Mouse (Mus musculus) left cerebral cortex, postnatal 14 days (tissue): ENCODE measurements around the gene Nt5c3b. TPM values are rescaled to one million over a fixed set of nuclear protein-coding genes. Genes with fewer than 3 reads are reported as not detected.

ENCODE experiments used
- DNase-seq, 2 experiments: peaks; one replicate each; pipeline ENCODE4 v3.0.0; 2021 to 2022; ENCODE audit warnings: low spot score in 2 of 2, mixed read lengths in 1 of 2
- intact Hi-C: fragments of 180-260 bp; cut with DNase I; formaldehyde crosslinking; loops from one replicate; pipeline ENCODE4 v1.15.1; 2025
- total RNA-seq, 2 experiments: library from RNA; stranded (reverse); gene quantifications; 2 replicates each; pipeline ENCODE4 v1.2.3; 2021

Gene Nt5c3b
- total RNA-seq, 2 experiments from 2014 or later = 62.9 to 63.1 TPM

DNA sequence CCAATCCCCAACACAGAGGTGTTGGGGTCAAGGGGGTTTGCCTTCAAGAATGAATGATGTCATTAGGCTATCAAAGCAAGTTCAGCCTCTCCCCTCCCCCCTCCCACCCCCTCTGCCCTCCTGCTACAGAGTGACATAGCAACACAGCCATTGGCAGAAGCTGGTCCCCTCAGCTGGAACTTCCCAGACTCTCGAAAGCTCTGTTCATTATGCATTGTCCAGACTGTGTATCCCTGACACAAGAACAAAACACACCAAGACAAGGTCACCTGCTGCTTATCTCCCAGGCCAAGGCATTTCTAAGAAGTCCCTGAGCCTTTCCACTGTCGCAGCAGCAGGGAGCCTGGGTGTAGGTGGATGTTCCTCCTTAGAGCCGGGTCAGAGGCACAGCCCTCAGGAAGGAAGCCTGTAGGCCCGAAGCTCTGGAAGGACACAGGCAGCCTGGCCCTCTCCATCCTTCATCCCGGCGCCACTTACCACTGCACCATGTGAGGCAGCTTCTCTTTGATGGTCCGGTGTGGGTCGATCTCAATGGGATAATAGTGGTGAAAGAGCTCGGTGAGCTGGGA lies 5.8 kb downstream of the Nt5c3b start:
- intact Hi-C loops = no loop called here
- no peak for DNase-seq

DNA sequence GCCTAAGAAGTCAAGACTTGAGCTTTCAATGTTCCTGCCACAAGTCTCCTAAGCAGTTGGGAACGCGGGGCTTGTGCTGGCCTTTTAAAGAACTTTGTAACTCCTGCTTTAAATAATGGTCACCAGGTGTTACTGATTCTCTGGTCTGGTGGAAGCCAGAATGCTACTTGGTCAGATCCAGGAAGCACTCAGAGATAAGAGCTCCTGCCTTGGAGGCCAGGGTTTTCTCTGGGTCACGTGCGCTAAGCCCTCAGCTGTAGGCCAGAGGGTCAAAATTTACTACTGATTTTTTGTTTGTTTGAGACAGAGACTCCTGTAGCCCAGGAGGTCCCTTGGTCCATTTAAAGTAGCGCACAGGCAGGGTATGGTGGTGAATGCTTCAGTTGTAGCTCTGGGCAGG lies 9.6 kb downstream of the Nt5c3b start:
- intact Hi-C loops = no loop called here
- no peak for DNase-seq

DNA sequence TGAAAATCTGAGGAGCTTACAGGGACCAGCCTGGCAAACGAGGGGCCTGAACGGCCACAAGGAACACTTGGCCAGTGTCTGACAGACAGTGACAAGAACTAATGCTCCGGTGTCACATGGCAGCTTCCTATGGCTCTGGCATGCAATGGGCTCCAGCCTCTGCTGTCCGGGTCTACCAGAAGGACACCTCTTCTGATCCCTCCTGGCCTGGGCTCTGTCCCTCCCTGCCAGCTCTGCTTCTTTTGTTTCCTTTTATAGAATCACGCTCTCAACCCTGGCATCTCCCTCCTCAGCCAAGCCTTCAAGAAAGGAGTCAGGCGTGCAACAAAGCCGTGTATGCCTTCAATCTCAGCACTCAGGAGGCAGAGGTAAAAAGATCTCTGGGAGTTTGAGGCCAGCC lies 11.6 kb downstream of the Nt5c3b start:
- no peak for DNase-seq
- intact Hi-C loops = no loop called here

DNA sequence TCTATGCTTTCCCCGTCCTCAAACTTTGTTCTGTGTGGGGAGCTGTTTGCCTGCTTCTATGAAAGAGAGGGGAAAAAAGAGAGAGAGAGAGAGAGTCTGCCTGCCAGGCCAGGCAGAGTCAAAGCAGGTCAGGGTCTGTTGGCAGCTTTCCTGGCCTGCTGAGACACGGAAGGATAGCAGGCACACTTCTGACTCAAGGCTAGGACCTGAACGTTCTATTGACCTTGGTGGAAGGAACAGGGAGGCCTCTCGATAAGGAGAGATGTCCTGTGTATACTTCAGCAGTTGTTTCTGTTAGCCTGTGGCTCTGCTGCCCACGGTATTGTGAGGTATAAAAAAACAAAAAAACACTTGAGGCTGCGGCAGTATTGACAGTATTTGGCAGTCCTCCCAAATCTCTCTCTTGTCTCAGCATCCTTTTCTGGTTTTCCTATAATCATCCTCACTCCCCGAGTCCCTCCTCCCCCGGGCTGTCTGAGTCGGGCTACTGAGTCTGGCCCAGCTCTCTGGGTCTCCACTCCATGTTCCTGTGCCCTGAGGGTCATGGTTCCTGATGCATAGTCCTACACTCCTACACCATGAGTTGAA lies 12.9 kb downstream of the Nt5c3b start:
- no peak for DNase-seq
- intact Hi-C loops = loop anchor here (5.0 kb wide), 1 partner anchor 44 kb away; the partner anchor contains the start of gene Klhl11

DNA sequence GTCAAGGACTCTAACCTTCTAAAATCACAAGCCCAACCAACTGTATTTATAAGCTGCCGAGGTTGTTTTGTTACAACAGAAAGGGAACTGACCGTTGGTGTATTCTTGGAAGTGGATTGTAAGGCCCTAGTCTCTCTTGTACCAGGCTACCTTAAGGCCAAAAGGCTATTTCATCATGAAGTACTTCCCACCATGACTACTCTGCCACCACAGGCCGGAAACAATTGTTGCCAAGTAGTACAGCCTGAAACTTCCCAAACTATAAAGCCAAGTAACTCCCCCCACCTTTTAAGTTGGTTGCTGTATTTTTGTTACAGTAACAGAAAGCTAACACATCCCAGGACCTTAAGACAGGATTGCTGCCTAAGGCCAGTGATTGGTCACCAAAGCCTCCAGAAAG lies 14.8 kb downstream of the Nt5c3b start:
- intact Hi-C loops = loop anchor here (5.0 kb wide), 1 partner anchor 45 kb away; the partner anchor contains the start of gene Klhl11
- no peak for DNase-seq

DNA sequence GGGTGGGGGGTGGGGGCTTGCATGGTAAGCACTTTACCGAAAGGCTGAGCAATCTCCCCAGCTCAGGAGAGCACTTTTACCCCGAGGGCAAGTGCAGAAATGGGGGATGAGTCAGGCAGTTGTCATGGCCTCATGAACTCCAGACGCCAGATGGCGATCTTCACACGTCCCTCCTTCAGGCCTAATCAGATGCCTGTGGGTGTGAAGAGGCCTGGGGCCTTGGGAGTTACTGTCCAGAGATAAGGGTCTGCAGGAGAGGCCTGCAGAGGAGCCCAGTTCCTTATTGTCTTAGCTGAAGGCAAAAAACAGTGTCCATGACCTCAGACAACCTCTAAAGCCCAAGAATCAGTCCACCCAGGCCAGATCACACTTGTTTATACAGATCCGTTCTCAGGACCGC lies 15.8 kb downstream of the Nt5c3b start:
- peak; percentile 70 to 75 for DNase-seq
- intact Hi-C loops = loop anchor here (5.0 kb wide), 1 partner anchor 46 kb away; the partner anchor contains the start of gene Klhl11

DNA sequence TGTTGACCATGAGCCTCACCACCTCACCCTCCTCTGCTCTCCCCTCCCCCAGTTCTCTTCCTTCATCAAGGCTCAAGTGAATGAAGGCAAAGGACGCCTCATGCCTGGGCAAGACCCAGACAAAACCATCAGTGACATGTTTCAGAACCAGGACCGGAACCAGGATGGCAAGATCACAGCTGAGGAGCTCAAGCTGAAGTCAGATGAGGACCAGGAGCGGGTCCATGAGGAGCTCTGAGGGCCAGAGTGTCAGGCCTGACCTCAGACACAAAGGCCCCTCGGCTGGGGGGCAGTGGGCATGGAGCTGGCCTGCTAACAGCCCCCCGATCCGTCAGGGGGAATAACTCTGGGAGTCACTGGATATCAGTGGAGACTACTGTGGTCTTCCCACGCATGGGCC lies 17.8 kb downstream of the Nt5c3b start:
- intact Hi-C loops = no loop called here

DNA sequence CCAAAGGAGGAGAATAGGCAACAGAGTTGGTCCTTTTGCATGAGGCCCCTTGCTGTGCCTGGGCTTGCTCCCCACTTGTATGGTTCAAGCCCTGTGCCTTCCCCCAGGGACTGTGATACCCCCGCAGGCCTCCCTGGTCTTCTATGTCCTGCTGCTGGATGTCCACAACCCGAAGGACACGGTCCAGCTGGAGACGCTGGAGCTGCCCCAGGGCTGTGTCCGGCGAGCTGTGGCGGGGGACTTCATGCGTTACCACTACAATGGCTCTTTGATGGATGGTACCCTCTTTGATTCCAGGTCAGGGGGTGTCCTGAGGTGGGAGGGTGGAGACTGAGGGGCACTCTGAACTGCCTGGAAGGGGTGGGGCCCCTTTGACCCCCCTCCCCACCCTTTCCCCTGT lies 20.1 kb downstream of the Nt5c3b start:
- intact Hi-C loops = no loop called here
- no peak for DNase-seq

More for the DNA sequence above, 17.8 kb downstream of the Nt5c3b start:
- DNase-seq = no peak

DNA sequence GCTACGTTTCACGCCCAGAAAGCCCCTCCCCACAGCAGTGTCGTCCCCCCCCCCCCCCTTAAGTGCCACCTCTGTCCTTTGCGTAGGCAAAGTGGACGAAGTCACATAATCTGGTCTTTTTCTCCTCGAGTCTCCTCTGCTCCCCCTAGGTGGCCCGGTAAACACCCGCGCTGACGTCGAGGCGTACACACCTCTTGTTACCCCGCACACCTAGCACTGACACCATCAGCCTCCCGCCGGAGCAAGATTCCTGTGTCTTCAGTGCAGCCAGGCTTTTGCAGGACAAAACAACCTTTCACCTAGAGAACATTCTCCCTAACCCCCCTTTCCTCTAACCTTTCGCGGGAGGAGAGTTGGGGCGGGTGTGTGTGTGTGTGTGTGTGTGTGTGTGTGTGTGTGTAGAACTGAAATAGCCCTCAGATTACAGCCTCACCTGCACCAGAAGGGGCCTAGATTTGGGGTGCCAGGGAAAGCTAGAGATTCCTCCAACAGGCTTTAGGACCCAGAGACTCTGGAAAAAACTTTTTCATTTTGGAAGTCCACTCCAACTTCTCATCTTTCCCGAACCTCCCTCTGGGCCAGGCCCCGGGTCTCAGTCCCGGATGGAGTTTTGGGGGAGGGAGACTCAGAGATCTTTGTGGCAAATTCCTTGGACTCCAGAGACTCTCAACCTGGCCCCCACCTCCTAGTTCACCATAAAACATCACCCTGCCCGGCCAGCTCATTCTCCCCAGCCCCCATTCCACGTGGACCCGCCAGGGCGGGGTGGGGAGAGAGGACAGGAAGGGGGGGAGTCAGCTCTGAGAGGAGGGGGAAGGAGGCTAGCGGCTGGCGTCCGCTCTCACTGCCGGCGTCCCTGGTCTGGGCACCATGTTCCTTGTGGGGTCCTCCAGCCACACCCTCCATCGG lies 26.4 kb downstream of the Nt5c3b start, which contains the start of gene Fkbp10:
TSS of gene Fkbp10 (plus strand) at position 784 of the 909 bp plus-strand sequence.
- intact Hi-C loops = no loop called here
- DNase-seq = no peak

DNA sequence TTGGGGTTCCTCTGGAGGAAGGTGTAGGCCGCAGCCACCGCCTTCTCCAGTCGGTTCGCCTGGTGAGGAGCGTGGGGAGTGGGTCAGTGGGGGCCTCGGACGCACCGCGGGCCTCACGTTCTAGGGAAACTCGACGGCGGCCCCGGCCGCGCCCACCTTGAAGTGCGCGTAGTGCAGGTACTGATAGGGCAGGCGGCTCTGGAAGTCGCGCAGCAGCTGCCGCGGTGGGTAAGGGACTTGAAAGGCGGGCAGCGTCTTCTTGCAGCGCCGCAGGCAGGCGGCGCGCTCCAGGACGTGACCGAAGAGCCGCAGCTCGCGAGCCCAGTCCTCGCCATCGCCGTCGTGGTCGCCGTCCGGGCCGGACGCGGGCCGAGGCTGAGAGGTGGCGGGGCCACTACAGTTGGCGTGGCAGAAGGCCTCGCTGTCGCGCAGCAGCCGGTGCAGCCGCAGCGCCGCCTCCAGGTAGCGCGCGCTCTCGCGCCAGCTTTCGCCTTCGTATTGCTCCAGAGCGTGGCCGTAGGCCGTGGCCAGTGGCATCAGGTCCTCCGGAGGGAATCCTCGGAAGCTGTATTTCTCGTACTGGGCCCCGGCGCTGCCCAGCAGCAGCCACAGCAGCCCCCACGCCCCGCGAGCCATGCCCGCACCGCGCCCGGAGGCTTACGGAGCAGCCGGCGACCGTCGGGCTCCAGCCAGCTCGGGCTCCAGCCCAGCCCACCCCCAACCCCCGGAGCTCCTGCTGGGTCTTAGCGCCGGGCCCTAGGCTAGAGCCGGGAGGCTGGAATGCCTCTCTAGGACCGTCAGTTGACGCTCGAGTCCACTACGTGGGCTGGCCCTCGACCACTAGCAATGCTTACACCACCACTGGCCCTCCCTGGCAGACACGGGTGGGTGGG lies 27.3 kb downstream of the Nt5c3b start, which contains the start of gene P3h4:
TSS of gene P3h4 (minus strand) at position 816 of the 893 bp plus-strand sequence.
- intact Hi-C loops = no loop called here

DNA sequence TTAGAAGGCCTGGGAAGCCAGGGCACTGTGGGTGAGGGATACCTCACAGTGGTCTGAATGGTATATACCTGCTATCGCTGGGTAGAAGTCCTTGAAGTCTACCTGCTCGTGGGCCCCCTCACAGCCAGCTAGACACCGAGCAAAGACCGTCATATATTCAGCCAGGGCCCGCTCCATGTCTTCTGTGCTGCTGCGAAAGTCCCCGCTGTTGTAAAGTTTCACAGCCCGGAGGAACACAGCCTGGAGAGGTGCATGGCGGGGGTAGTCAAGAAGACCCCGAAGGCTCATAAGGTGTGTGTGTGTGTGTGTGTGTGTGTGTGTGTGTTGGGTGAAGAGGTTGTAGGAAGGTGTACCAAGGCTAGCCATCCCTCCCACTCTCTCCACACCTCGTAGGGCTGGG lies 28.1 kb downstream of the Nt5c3b start:
- intact Hi-C loops = no loop called here

More for the DNA sequence above, 27.3 kb downstream of the Nt5c3b start, which contains the start of gene P3h4:
- DNase-seq = peak; percentile 66 to 76

DNA sequence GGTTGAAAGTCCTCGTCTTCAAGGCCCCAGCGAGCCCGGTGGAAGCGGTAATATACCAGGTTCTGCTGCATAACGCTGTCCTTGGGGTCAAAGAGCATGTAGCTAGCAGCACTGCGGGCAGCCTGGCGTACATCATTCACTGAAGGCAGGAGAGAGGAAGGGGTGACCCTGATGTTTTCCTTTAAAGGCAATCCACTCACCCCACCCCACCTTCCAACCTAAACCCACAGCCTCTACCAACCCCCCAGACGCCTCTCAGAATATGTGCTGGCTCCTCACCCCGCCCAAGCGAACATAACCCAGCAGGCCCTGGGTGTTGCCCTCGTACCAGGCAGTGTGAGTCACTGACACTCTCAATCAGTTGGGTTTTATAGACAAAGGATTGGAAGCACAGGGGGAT lies 29.9 kb downstream of the Nt5c3b start:
- intact Hi-C loops = no loop called here
- DNase-seq = no peak

More for the DNA sequence above, 28.1 kb downstream of the Nt5c3b start:
- no peak for DNase-seq

DNA sequence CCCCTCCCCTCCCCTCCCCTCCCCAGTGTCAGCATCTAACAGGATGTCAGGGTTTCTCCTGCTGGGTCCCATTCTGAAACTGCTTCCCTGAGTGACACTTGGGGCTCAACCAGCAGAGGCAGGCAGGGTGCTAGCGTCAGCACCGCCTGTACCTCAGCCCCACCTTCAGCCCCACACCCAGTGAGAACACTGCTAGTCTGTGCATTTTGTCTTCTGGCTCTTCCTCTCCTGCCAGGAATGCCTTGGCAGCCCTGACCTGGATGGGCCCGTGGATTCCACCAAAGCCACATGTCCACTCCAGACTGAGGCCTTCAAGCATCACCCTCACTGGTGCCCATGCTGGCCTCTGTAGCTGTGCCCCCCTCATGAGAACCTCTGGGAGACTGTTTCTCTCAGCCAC lies 31.9 kb downstream of the Nt5c3b start:
- intact Hi-C loops = loop anchor here (2.0 kb wide), 1 partner anchor 47 kb away; no protein-coding TSS in a partner anchor
- DNase-seq = no peak

DNA sequence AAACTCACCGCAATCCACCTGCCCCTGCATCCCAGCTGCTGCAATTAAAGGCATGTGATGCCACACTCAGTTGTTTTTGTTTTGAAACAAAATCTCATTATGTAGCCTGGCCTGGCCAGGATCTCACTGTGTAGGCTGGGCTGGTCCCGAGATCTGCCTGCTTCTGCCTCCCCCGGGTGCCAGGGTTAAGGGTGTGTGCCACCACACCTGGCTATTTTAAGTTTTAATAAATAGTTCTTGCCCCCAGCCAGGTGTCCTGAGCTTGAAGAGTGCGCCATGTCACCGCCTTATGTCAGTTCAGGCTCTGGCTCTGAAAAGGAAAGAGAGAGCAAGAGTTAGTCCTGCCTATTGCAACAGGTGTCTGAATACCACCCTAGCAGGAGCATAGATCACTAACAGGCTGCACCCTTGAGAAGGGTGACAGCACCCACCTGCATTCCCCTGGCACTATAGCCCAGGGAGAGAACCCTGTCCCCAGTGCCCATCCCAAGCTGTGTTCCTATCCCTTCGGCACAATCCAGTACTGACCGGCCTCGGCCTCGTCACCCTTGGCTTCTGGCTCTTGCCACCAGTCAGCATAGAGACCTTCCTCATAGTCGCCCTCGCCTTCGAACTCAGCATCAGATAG lies 32.7 kb downstream of the Nt5c3b start:
- intact Hi-C loops = loop anchor here (2.0 kb wide), 1 partner anchor 46 kb away; no protein-coding TSS in a partner anchor
- DNase-seq = no peak

DNA sequence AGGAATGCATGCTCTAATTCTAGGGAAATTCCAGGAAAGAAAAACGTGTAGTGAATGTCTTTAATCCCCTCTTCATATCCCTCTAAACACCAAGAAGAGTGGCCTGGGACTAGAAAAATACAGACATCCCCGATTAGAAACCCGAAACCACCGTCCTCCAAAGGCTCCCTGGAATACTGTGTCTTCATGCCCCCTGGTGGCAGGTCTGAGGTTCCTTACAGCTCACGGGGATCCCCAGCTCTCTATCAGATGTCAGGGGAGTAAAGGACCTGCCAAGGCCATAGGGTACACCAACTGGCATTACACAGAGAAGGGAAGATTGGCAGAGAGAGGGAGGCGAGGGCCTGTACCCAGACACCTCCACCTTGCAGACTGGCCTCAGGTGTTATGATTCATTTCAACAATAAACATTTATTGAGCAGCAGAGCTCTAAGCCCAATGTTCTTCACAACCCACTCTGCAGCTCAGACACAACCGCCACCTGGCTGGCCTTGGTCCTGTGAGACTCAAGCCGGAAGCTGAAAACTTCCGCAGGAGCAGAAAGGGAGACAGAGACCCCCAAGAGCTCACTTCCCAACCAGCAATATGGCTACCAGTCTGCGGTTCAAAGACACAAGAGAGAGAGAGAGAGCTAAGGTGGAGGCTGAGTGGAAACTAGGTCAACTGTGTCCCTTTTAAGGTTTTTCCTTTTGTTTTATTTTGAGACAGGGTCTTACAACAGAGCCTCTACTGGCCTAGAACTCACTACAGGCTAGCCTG lies 33.4 kb downstream of the Nt5c3b start:
- intact Hi-C loops = loop anchor here (2.0 kb wide), 1 partner anchor 45 kb away; no protein-coding TSS in a partner anchor
- peak; percentile 64 to 70 for DNase-seq

DNA sequence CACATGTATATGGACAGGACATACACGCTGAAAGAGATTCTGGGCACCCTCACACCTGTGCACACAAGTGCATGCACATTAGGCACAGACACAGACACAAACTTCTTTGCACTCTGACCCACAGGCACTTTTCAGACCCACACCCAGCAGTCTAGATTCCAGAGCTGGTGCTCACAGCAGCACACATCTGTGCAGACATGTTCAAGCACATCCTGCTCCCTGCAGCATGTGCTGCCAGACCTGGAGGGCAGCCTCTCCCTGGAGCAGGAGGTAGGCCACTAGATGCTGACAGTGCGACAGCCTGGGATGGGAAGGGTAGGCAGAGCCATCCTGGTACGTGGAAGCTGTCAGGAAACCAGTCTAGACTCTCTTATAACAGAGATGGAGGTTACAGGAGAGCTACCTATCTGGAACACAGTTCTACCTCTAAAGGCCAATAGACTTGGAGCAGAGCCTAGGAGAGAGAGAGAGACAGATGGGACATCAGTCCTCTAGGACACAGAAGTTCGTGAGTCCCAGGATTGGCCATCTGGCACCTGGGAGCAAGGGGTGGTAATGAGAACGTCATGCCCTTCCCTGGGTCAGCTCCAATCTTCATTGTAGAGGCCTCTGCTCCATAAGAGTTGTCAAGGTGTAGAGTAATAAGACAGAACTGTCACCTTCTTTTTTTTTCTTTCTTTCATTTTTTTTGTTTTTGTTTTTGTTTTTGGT lies 34.5 kb downstream of the Nt5c3b start:
- intact Hi-C loops = no loop called here
- DNase-seq = no peak

DNA sequence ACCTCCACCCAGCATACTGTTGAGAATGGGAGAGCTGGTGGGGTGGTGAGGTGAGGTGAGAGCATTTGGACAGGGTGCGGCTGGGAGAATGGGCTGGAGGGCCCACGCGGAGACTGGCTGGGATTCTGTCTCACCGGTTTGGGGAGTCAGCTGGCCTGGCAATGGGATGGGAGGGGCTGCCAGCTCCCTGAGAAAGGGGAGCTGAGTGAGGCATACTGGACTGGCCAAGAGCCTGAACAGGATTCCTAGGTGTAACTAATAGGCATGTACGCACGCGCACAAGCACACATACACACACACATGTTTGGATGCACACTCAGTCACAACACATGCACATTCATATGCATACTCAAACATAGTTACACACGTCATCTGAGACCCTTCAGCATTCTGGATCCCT lies 35.3 kb downstream of the Nt5c3b start:
- DNase-seq = no peak
- intact Hi-C loops = no loop called here
